Mouse (Mus musculus) embryonic facial prominence, embryonic 13.5 days (tissue): ENCODE results near the gene Sftpd. TPM values are rescaled to one million over a fixed set of nuclear protein-coding genes. Genes with fewer than 3 reads are reported as not detected.

Experiments used
- ATAC-seq: fragments of 200-750 bp; cut with Nextera tagmentation; 2 replicates; pipeline ENCODE4 v1.8.0; 2017; ENCODE audit warnings: low read depth; ENCODE audit not compliant: insufficient number of reproducible peaks, insufficient read depth, low FRiP score, low TSS enrichment
- H3K27ac ChIP-seq: fragments of 300-500 bp; sonication (generic); 2 replicates; pipeline ENCODE4 v1.5.1; 2015; ENCODE audit warnings: moderate library complexity, mild to moderate bottlenecking, inconsistent platforms
- H3K27me3 ChIP-seq: fragments of 300-500 bp; sonication (generic); 2 replicates; pipeline ENCODE4 v1.6.1; 2015; ENCODE audit warnings: mild to moderate bottlenecking, inconsistent platforms
- H3K36me3 ChIP-seq: fragments of 300-500 bp; sonication (generic); 2 replicates; pipeline ENCODE4 v1.6.1; 2015; ENCODE audit warnings: mild to moderate bottlenecking, inconsistent platforms
- H3K4me1 ChIP-seq: fragments of 300-500 bp; sonication (generic); 2 replicates; pipeline ENCODE4 v1.6.1; 2015; ENCODE audit warnings: inconsistent platforms
- H3K4me2 ChIP-seq: fragments of 300-500 bp; sonication (generic); 2 replicates; pipeline ENCODE4 v1.6.1; 2015; ENCODE audit warnings: moderate library complexity, mild to moderate bottlenecking, inconsistent platforms
- H3K4me3 ChIP-seq: fragments of 300-500 bp; sonication (generic); 2 replicates; pipeline ENCODE4 v1.5.1; 2015; ENCODE audit warnings: mild to moderate bottlenecking, inconsistent platforms
- H3K9ac ChIP-seq: fragments of 300-500 bp; sonication (generic); 2 replicates; pipeline ENCODE4 v1.6.1; 2015; ENCODE audit warnings: mild to moderate bottlenecking, inconsistent platforms
- H3K9me3 ChIP-seq: fragments of 300-500 bp; sonication (generic); 2 replicates; pipeline ENCODE4 v1.6.1; 2016; ENCODE audit warnings: inconsistent platforms
- WGBS: fragments of 180-500 bp; shearing (Covaris S2); methylation state at CpG from one replicate; pipeline ENCODE4 v1.1.7; 2015; ENCODE audit warnings: mixed read lengths; 5-methylcytosine and 5-hydroxymethylcytosine counted together
- polyA plus RNA-seq: library from polyadenylated mRNA; unstranded; fragments of >200 nt; fragmentation: Nextera tagmentation; extraction: Ambion mirVana; gene quantifications from 2 replicates; pipeline ENCODE4 v1.2.1, GENCODE M21; 2015

Gene Sftpd
- polyA plus RNA-seq, 1 experiment from 2014 or later = not detected

DNA sequence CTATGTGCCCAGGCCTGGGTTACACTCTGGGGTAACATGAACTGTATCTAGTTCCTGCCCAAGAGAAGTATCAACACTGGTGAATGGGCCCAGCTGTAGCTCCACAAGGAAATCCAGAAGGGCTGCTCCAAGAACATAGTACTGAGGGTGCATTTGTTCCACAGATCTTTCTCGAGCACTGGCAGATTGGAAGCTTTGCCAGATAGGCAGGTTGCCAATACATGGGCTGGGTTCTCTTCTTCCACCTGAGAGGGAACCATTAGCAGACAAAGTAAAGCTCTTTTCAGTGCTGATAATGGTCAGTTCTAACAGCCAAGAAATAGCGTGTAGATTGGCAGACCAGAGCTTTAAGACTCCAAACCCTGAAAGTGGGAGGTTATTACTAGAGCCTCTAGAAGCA lies 37.6 kb downstream of the Sftpd start:
- Histone ChIP-seq H3K4me2 (no peak overlapping the region), H3K36me3 (no peaks in the 10 kb centered on the region), H3K9ac (no peak overlapping the region), H3K4me1 (no peaks in the 10 kb centered on the region), H3K27ac (no peak overlapping the region), H3K27me3 (no peaks in the 10 kb centered on the region), H3K4me3 (no peak overlapping the region), H3K9me3 (no peaks in the 10 kb centered on the region)
- no peak for ATAC-seq
- 88% methylated on average over 2 of the region's 2 CpGs for WGBS

GRCm38 (mm10) chr14:41146922-41147321 lies 38.0 kb downstream of the Sftpd start:
- no peaks in the 10 kb centered on the region for H3K9me3 ChIP-seq
- H3K4me1 ChIP-seq = no peaks in the 10 kb centered on the region
- no peaks in the 10 kb centered on the region for H3K36me3 ChIP-seq
- no peak overlapping the region for H3K27ac ChIP-seq
- H3K9ac ChIP-seq = no peak overlapping the region
- no peak overlapping the region for H3K4me2 ChIP-seq
- no peaks in the 10 kb centered on the region for H3K27me3 ChIP-seq
- ATAC-seq = no peak
- WGBS = 83% methylated on average over 3 of the region's 3 CpGs
- no peak overlapping the region for H3K4me3 ChIP-seq

- no peak overlapping the region for H3K27ac ChIP-seq
- H3K27me3 ChIP-seq = no peaks in the 10 kb centered on the region
- no peaks in the 10 kb centered on the region for H3K36me3 ChIP-seq
- H3K4me2 ChIP-seq = no peak overlapping the region
- WGBS = 46% methylated on average over 6 of the region's 6 CpGs
- no peak for ATAC-seq
- H3K9me3 ChIP-seq = no peaks in the 10 kb centered on the region
- no peaks in the 10 kb centered on the region for H3K4me1 ChIP-seq
- H3K9ac ChIP-seq = no peak overlapping the region
- H3K4me3 ChIP-seq = no peak overlapping the region
Observed at GRCm38 (mm10) chr14:41146035-41146434, 38.9 kb downstream of the Sftpd start.

DNA sequence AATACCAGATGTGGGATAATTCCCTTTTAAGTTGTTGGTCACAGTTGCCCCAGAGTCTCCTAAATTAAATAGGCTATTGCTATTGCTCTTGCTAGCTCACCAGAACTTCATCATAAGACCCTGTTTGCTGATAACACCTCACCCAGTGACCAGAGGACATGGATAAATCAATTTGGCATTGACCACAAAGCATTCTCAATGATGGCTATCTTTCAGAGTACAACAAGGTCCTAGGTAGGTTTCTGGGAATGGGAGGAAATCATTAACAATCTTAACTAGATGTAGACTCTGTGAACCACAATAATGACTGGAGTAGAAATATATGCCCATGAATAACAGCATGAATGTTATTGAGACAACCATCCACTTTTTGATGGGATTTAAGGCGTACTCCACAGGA lies 44.3 kb downstream of the Sftpd start:
- Histone ChIP-seq H3K36me3 (no peaks in the 10 kb centered on the region), H3K4me3 (no peak overlapping the region), H3K9ac (no peak overlapping the region), H3K9me3 (no peaks in the 10 kb centered on the region), H3K4me1 (no peaks in the 10 kb centered on the region), H3K27me3 (no peaks in the 10 kb centered on the region), H3K4me2 (no peak overlapping the region), H3K27ac (no peak overlapping the region)
- ATAC-seq = no peak
- WGBS = 93% methylated on average over 1 of the region's 1 CpGs

DNA sequence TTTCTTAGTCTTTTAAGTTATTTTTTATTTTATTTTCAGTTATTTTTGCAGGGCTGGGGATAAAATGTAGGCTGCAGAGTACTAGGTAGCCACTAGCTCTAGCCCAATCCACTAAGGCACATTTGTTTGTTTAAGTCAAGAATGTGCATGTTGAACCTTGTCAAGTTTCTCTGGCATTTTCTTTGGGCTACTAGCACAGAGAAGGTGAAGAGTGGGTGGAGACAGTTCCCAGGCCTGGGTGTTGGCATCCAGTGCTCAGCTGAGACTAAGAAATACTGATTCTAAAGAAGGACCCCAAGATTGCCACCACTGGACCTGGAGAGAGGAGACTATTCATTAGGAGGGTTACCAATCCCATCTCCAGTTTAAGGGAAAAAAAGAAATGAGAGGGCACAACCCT lies 47.9 kb downstream of the Sftpd start:
- ATAC-seq = no peak
- Histone ChIP-seq H3K4me3 (no peak overlapping the region), H3K4me1 (no peaks in the 10 kb centered on the region)

DNA sequence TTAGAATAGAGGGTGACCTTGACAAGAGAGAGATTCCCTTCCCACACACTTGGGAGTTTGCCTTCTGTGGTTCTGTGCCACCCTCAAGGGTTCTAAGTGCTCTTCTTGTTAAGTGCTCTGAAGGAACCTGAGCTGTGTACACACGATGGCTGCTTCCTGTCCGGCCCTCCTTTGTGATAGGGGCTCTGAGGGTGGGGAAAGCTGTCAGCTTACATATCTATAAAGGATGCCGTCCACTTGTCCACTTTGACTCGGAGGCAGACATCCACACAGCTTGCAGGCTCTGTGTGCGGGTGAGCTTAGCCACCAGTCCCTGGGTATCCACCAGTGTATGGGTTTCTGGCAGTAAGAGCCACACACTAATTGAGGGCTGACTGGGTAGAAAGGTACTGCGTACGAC lies 53.4 kb downstream of the Sftpd start, which contains the start of gene Sftpa1:
TSS of gene Sftpa1 (plus strand) at position 243 of the 400 bp plus-strand sequence.
- Histone ChIP-seq H3K9ac (no peak within 1 kb of the TSS), H3K27ac (no peak within 1 kb of the TSS), H3K9me3 (no peaks in the 10 kb centered on the region), H3K36me3 (no peaks in the 10 kb centered on the region), H3K4me1 (no peaks in the 10 kb centered on the region), H3K27me3 (no peaks in the 10 kb centered on the region), H3K4me3 (no peak within 1 kb of the TSS), H3K4me2 (no peak within 1 kb of the TSS)
- ATAC-seq = no peak
- WGBS = 82% methylated on average over 7 of the region's 7 CpGs

More for the DNA sequence above, 47.9 kb downstream of the Sftpd start:
- no peak overlapping the region for H3K27ac ChIP-seq
- no peaks in the 10 kb centered on the region for H3K36me3 ChIP-seq
- H3K9me3 ChIP-seq = no peaks in the 10 kb centered on the region
- no peaks in the 10 kb centered on the region for H3K27me3 ChIP-seq
- no peak overlapping the region for H3K4me2 ChIP-seq
- no peak overlapping the region for H3K9ac ChIP-seq

- 16% methylated on average over 4 of the region's 4 CpGs for WGBS
- no peak for ATAC-seq
Observed at GRCm38 (mm10) chr14:41127997-41128396, 57.0 kb downstream of the Sftpd start.

GRCm38 (mm10) chr14:41124683-41125082 lies 60.3 kb downstream of the Sftpd start:
- H3K4me3 ChIP-seq = no peak overlapping the region
- WGBS = 85% methylated on average over 5 of the region's 5 CpGs
- H3K9ac ChIP-seq = no peak overlapping the region
- H3K36me3 ChIP-seq = no peaks in the 10 kb centered on the region
- H3K9me3 ChIP-seq = no peaks in the 10 kb centered on the region
- H3K4me2 ChIP-seq = no peak overlapping the region
- H3K4me1 ChIP-seq = no peaks in the 10 kb centered on the region
- no peaks in the 10 kb centered on the region for H3K27me3 ChIP-seq
- ATAC-seq = no peak
- no peak overlapping the region for H3K27ac ChIP-seq

More at GRCm38 (mm10) chr14:41127997-41128396, 57.0 kb downstream of the Sftpd start:
- Histone ChIP-seq H3K4me3 (no peak overlapping the region), H3K4me1 (no peaks in the 10 kb centered on the region), H3K4me2 (no peak overlapping the region), H3K36me3 (no peaks in the 10 kb centered on the region), H3K9ac (no peak overlapping the region), H3K27ac (no peak overlapping the region), H3K27me3 (no peaks in the 10 kb centered on the region), H3K9me3 (no peaks in the 10 kb centered on the region)

Other genes with a start within 250 kb of the Sftpd start
- 87.6 and 91.1 TPM in 2 replicates for gene Tspan14, start 218.3 kb downstream of the Sftpd start, polyA plus RNA-seq
- gene Fam213a, start 171.4 kb downstream of the Sftpd start, polyA plus RNA-seq = 99.4 and 119 TPM in 2 replicates
- gene Dydc2, start 115.9 kb downstream of the Sftpd start, polyA plus RNA-seq = not detected in 2 replicates
- not detected in 2 replicates for gene Dydc1, start 112.2 kb downstream of the Sftpd start, polyA plus RNA-seq
- gene Mat1a, start 80.1 kb downstream of the Sftpd start, polyA plus RNA-seq = 0.83 TPM in 1 of 2 replicates, not detected in the other
- gene Sftpa1, start 53.4 kb downstream of the Sftpd start, polyA plus RNA-seq = not detected in 2 replicates
- gene Mbl1, start 33.7 kb downstream of the Sftpd start, polyA plus RNA-seq = not detected in 2 replicates
- gene Gm2832, start 93.7 kb upstream of the Sftpd start, polyA plus RNA-seq = 0.30 and 0.58 TPM in 2 replicates
- not detected in 2 replicates for gene Gm5798, start 163.5 kb upstream of the Sftpd start, polyA plus RNA-seq
- not detected in 2 replicates for gene Gm7945, start 201.2 kb upstream of the Sftpd start, polyA plus RNA-seq
- not detected in 2 replicates for gene Gm6482, start 223.1 kb upstream of the Sftpd start, polyA plus RNA-seq